Mouse (Mus musculus): ENCODE results near the gene Tab1.

DNA sequence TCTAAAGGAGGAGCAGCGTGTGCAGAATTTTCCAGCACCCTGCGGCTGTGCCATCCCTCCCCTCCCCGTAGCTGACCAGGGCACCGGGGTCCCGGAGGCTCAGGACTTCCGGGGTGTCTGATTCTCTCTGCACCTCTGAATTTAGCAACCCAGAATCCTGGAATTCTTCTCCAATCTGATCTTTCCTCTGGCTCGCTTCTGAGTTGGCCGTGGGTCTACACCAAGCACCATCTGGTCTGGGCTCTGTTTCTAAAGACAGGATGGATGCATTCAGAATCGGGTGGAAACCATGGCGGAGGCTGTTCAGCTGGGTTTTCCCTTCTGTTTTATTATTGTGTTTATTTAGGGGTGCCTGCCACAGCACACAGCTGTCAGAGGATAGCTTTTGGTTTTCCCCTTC, 32.1 kb upstream of the Tab1 start:
- TF ChIP-seq POLR2A (IDR thresholded peaks at IDR 0.05; ENCODE audit: borderline replicate concordance, insufficient read depth, low read length) (peak; percentile 43; the same call in 1 of the 2 replicates), CTCF (IDR thresholded peaks at IDR 0.05; ENCODE audit: borderline replicate concordance, insufficient read depth, low read depth, low read length) (no peak)

Data from cerebellum, adult 2 months (tissue).